In genomic region chr9:110709640-110710258, GRCm38 (mm10) we compare ENCODE assay signal across 1 mouse cellular context.
TF ChIP-seq lines count a peak whose summit lies in the region.

No protein-coding gene starts in this region.

TF ChIP-seq in CH12.LX, 34 proteins besides CTCF, POLR2A, EP300 and RAD21:
- no peak; the same call in 1 of the 2 replicates for TF ChIP-seq MXI1 (IDR thresholded peaks at IDR 0.05; ENCODE audit: low read depth, low read length)
- TF ChIP-seq MEF2A (IDR thresholded peaks at IDR 0.05; ENCODE audit: borderline replicate concordance, low read depth, low read length), result peak; percentile 60; the same call in 1 of the 2 replicates
- no peak for TF ChIP-seq E2F4 (IDR thresholded peaks at IDR 0.05; ENCODE audit: insufficient replicate concordance, low read depth, low read length)
- peak; percentile 97 for TF ChIP-seq MAZ (IDR thresholded peaks at IDR 0.05; ENCODE audit: low read depth, low read length)
- TF ChIP-seq USF1 (IDR thresholded peaks at IDR 0.05; ENCODE audit: low read depth, low read length), result no peak
- TF ChIP-seq BHLHE40 (IDR thresholded peaks at IDR 0.05; ENCODE audit: low read depth, low read length), result no peak
- TF ChIP-seq UBTF (IDR thresholded peaks at IDR 0.05; ENCODE audit: low read depth, low read length), result no peak
- peak; percentile 54; the same call in 1 of the 2 replicates for TF ChIP-seq MAX (IDR thresholded peaks at IDR 0.05; ENCODE audit: low read length)
- TF ChIP-seq KAT2A (IDR thresholded peaks at IDR 0.05; ENCODE audit: insufficient replicate concordance, low read length), result no peak
- TF ChIP-seq GABPA (IDR thresholded peaks at IDR 0.05; ENCODE audit: insufficient replicate concordance, low read depth, low read length), result no peak
- peak; percentile 53; the same call in 1 of the 2 replicates for TF ChIP-seq TCF12 (IDR thresholded peaks at IDR 0.05; ENCODE audit: low read depth, low read length)
- TF ChIP-seq POLR2AphosphoS2 (IDR thresholded peaks at IDR 0.05; ENCODE audit: low read depth, low read length), result no peak
- peak; percentile 67 for TF ChIP-seq ZC3H11A (IDR thresholded peaks at IDR 0.05; ENCODE audit: low read depth, low read length)
- no peak for TF ChIP-seq ZNF384 (IDR thresholded peaks at IDR 0.05; ENCODE audit: low read depth, low read length)
- peak; percentile 57 for TF ChIP-seq NELFE (IDR thresholded peaks at IDR 0.05; ENCODE audit: low read depth, low read length)
- TF ChIP-seq SMC3 (IDR thresholded peaks at IDR 0.05; ENCODE audit: low read depth, low read length), result peak; percentile 94
- TF ChIP-seq ELF1 (IDR thresholded peaks at IDR 0.05; ENCODE audit: low read depth, low read length), result peak; percentile 92
- TF ChIP-seq USF2 (conservative IDR thresholded peaks at IDR 0.05; ENCODE audit: low read depth, low read length), result no peak
- no peak for TF ChIP-seq PAX5 (IDR thresholded peaks at IDR 0.05; ENCODE audit: low read length)
- 0 out of 2 replicates have a peak, but pooled peaks have one; percentile 43 for TF ChIP-seq NRF1 (IDR thresholded peaks at IDR 0.05; ENCODE audit: low read depth, low read length)
- no peak for TF ChIP-seq CHD1 (IDR thresholded peaks at IDR 0.05; ENCODE audit: low read depth, low read length)
- no peak for TF ChIP-seq TBP (conservative IDR thresholded peaks at IDR 0.05; ENCODE audit: low read depth, low read length)
- TF ChIP-seq CHD2 (IDR thresholded peaks at IDR 0.05; ENCODE audit: low read length), result 0 out of 2 replicates have a peak, but pooled peaks have one; percentile 40
- no peak for TF ChIP-seq ETS1 (conservative IDR thresholded peaks at IDR 0.05; ENCODE audit: low read depth, low read length)
- TF ChIP-seq RCOR1 (conservative IDR thresholded peaks at IDR 0.05; ENCODE audit: low read depth, low read length), result no peak
- TF ChIP-seq SIN3A (IDR thresholded peaks at IDR 0.05; ENCODE audit: low read length), result peak; percentile 84
- TF ChIP-seq ZKSCAN1 (IDR thresholded peaks at IDR 0.05; ENCODE audit: borderline replicate concordance, low read depth, low read length), result no peak
- no peak for TF ChIP-seq JUND (conservative IDR thresholded peaks at IDR 0.05; ENCODE audit: low read depth, low read length)
- TF ChIP-seq MYC (IDR thresholded peaks at IDR 0.05; ENCODE audit: low read depth, low read length), result no peak
- TF ChIP-seq MAFK (IDR thresholded peaks at IDR 0.05; ENCODE audit: insufficient replicate concordance, low read length), result no peak
- peak; percentile 61 for TF ChIP-seq HCFC1 (IDR thresholded peaks at IDR 0.05; ENCODE audit: low read depth, low read length)
- peak; percentile 74 for TF ChIP-seq IRF4 (IDR thresholded peaks at IDR 0.05; ENCODE audit: low read depth, low read length)
- no peak for TF ChIP-seq ZMIZ1 (IDR thresholded peaks at IDR 0.05; ENCODE audit: low read depth, low read length)
- TF ChIP-seq JUN (IDR thresholded peaks at IDR 0.05; ENCODE audit: insufficient read depth, low read depth, low read length), result no peak
TF ChIP-seq in CH12.LX: peak in this region for 13.
